Mouse (Mus musculus) midbrain, embryonic 15.5 days (tissue): ENCODE results near the gene Tmem267. TPM values are rescaled to one million over a fixed set of nuclear protein-coding genes. Genes with fewer than 3 reads are reported as not detected.

Experiments
- ATAC-seq: fragments of 200-750 bp; cut with Nextera tagmentation; replicated peaks from 2 replicates; pipeline ENCODE4 v1.8.0; 2017; ENCODE audit warnings: moderate TSS enrichment
- H3K27ac ChIP-seq: fragments of 300-500 bp; sonication (generic); 2 replicates; pipeline ENCODE4 v1.5.1; 2015; ENCODE audit warnings: mild to moderate bottlenecking, inconsistent platforms
- H3K27me3 ChIP-seq: fragments of 300-500 bp; sonication (generic); replicated peaks from 2 replicates; pipeline ENCODE4 v1.6.1; 2015; ENCODE audit warnings: inconsistent platforms
- H3K36me3 ChIP-seq: fragments of 300-500 bp; sonication (generic); replicated peaks from 2 replicates; pipeline ENCODE4 v1.6.1; 2015; ENCODE audit warnings: inconsistent platforms
- H3K4me1 ChIP-seq: fragments of 300-500 bp; sonication (generic); 2 replicates; pipeline ENCODE4 v1.6.1; 2015; ENCODE audit warnings: inconsistent platforms
- H3K4me2 ChIP-seq: fragments of 300-500 bp; sonication (generic); 2 replicates; pipeline ENCODE4 v1.6.1; 2015; ENCODE audit warnings: inconsistent platforms, mild to moderate bottlenecking, moderate library complexity
- H3K4me3 ChIP-seq: fragments of 300-500 bp; sonication (generic); 2 replicates; pipeline ENCODE4 v1.5.1; 2015; ENCODE audit warnings: mild to moderate bottlenecking, inconsistent platforms
- H3K9ac ChIP-seq: fragments of 300-500 bp; sonication (generic); 2 replicates; pipeline ENCODE4 v1.6.1; 2015; ENCODE audit warnings: mild to moderate bottlenecking, inconsistent platforms
- H3K9me3 ChIP-seq: fragments of 300-500 bp; sonication (generic); 2 replicates; pipeline ENCODE4 v1.6.1; 2016; ENCODE audit warnings: inconsistent platforms
- WGBS: fragments of 180-500 bp; shearing (Covaris S2); methylation state at CpG from one replicate; pipeline ENCODE4 v1.1.7; 2015; ENCODE audit warnings: mixed read lengths; 5-methylcytosine and 5-hydroxymethylcytosine counted together
- polyA plus RNA-seq: library from polyadenylated mRNA; unstranded; fragments of >200 nt; fragmentation: Nextera tagmentation; extraction: Ambion mirVana; gene quantifications from 2 replicates; pipeline ENCODE4 v1.2.1, GENCODE M21; 2015

Gene Tmem267
- polyA plus RNA-seq, 1 experiment from 2014 or later, result 3.7 TPM

DNA sequence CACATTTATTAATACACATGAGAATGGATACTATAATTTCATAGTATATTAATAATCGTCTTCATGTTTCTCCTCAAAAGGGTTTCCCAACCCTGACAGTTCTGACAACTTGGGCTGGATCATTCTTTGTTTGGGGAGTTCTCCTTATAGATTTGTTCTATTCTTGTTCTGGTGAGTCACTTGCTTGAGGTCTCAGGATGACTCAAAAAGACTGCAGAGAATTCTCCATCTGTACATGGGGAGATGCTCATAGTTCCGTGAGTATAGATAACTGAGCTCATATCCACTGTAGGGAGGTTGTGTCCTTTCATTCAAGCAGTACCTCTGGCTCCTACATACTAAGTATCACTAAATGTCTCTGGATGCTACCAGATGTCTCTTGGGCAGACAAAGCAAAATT is 166.9 kb downstream of the Tmem267 start:
- 87% methylated on average over 2 of the region's 2 CpGs for WGBS
- no peaks in the 10 kb centered on the region for H3K9me3 ChIP-seq
- no peak overlapping the region for H3K9ac ChIP-seq
- no peak overlapping the region for H3K27ac ChIP-seq
- H3K4me2 ChIP-seq, result no peak overlapping the region
- H3K36me3 ChIP-seq, result no peaks in the 10 kb centered on the region
- H3K4me1 ChIP-seq, result no peaks in the 10 kb centered on the region
- no peak overlapping the region for H3K4me3 ChIP-seq
- H3K27me3 ChIP-seq, result no peaks in the 10 kb centered on the region
- ATAC-seq, result no peak

DNA sequence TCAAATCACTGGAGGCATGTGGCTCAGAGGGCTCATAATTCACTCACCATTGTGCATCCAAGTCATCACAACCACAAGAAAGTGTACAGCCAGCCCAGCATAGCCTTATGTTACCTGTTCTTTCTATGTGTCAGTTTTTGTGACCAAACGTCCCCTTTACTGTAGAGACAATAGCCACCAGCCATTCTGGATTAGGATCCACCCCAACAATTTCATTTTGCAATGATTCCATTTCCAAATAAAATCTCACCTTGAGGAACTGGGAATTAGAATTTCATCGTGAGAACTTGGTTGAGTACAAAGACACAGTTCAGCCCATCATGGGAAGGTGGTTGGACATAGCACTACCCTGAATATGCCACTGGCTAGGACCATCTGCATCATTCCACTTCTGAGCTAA is 168.4 kb downstream of the Tmem267 start:
- no peaks in the 10 kb centered on the region for H3K9me3 ChIP-seq
- no peak overlapping the region for H3K27ac ChIP-seq
- H3K9ac ChIP-seq, result no peak overlapping the region
- no peaks in the 10 kb centered on the region for H3K4me1 ChIP-seq
- no peak for ATAC-seq
- H3K4me3 ChIP-seq, result no peak overlapping the region
- no peaks in the 10 kb centered on the region for H3K27me3 ChIP-seq
- no peak overlapping the region for H3K4me2 ChIP-seq
- H3K36me3 ChIP-seq, result no peaks in the 10 kb centered on the region
- WGBS, result 79% methylated on average over 2 of the region's 2 CpGs

DNA sequence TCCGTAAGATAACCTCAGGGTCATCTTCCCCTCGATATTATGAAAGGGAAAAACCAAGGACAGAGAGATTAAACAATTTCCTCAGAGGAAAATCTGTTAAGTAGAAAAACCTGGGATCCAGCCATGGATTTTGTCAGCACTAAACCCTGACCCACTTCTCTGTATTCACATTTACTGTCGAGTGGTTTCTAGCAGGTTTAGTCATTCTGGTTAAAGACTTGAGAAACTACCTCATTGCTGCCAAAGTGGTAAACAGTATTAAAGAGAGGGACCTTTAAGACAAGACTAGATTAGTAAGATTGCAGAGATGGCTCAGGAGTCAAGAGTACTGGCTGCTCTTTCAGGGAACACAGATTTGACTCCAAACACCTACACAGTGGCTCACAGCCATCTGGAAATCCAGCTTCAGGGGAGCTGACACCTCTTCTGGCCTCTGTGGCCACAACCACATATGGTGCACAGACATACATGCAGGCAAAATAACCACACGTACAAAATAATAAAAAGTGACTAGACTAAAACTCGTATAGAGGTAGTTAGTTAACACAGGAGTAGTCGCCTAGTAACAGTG is 169.1 kb downstream of the Tmem267 start:
- Histone ChIP-seq H3K27ac (no peak overlapping the region), H3K9me3 (no peaks in the 10 kb centered on the region), H3K4me2 (no peak overlapping the region), H3K4me1 (no peaks in the 10 kb centered on the region), H3K27me3 (no peaks in the 10 kb centered on the region), H3K9ac (no peak overlapping the region), H3K36me3 (no peaks in the 10 kb centered on the region), H3K4me3 (no peak overlapping the region)
- 86% methylated on average over 6 of the region's 6 CpGs for WGBS
- ATAC-seq, result no peak

Other genes starting within 250 kb of the Tmem267 start
- gene Paip1, start 59.4 kb upstream of the Tmem267 start, polyA plus RNA-seq, result 142 and 157 TPM in 2 replicates
- gene 4833420G17Rik, start 25.3 kb upstream of the Tmem267 start, polyA plus RNA-seq, result 100.0 and 102 TPM in 2 replicates
- 1.4 and 2.0 TPM in 2 replicates for gene 3110070M22Rik, start 344 bp downstream of the Tmem267 start, polyA plus RNA-seq
- 0.23 and 0.37 TPM in 2 replicates for gene Ccl28, start 135.8 kb downstream of the Tmem267 start, polyA plus RNA-seq
- gene Hmgcs1, start 202.3 kb downstream of the Tmem267 start, polyA plus RNA-seq, result 506 and 523 TPM in 2 replicates